Mouse (Mus musculus) myocyte (in vitro differentiated cells): ENCODE measurements at regions not wholly inside any gene's neighbourhood (a gene's known extent, or its start where the extent isn't known, plus 50 kb on each side); places are given as distances from the start of the nearest gene placed in this dataset.

Source experiments
- POLR2A ChIP-seq: IDR thresholded peaks from one replicate; pipeline ENCODE4 v1.6.1; 2011; ENCODE audit warnings: low read depth, mild to moderate bottlenecking, control low read depth, moderate library complexity; ENCODE audit not compliant: insufficient read length
- TCF12 ChIP-seq: IDR thresholded peaks from one replicate; pipeline ENCODE4 v1.6.1; 2011; ENCODE audit warnings: mild to moderate bottlenecking, control low read depth; ENCODE audit not compliant: poor library complexity, insufficient read depth, severe bottlenecking

DNA sequence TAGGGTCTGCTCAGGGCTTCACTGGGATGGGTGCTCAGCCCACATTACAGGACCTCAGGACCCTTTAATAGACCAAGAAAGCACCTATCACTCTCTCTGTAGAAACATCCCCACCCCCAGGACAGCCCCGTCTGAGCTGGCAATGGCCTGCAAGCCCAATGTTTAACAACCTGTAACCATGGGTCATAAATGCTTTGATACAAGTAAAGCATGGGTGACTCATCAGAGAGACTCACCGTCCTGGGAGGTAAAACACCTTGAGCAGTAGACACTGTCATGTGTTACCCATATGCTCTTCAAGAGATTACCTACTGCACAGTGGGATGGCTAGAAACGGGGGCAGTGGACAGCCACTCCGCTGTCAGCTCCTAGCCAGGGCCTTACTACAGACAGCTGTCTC is 92.7 kb downstream of the Cdc5l start:
- TF ChIP-seq TCF12 (no peak), POLR2A (no peak)
